Mouse (Mus musculus) stomach, postnatal 0 days (tissue): Measurements from ENCODE around the gene Tnc. TPM values are rescaled to one million over a fixed set of nuclear protein-coding genes. Genes with fewer than 3 reads are reported as not detected.

ENCODE experiments used
- ATAC-seq: fragments of 200-750 bp; cut with Nextera tagmentation; 2 replicates; pipeline ENCODE4 v1.8.0; 2017; ENCODE audit not compliant: low FRiP score, low TSS enrichment
- DNase-seq: peaks from one replicate; pipeline ENCODE4 v3.0.0-alpha.2; 2016; ENCODE audit warnings: low spot score
- H3K27ac ChIP-seq: fragments of 300-500 bp; sonication (generic); replicated peaks from 2 replicates; pipeline ENCODE4 v1.5.1; 2014; ENCODE audit warnings: mild to moderate bottlenecking, control low read depth
- H3K27me3 ChIP-seq: fragments of 300-500 bp; sonication (generic); 2 replicates; pipeline ENCODE4 v1.6.1; 2014; ENCODE audit warnings: low read length; ENCODE audit not compliant: control insufficient read depth, insufficient read depth
- H3K36me3 ChIP-seq: fragments of 300-500 bp; sonication (generic); 2 replicates; pipeline ENCODE4 v1.6.1; 2014; ENCODE audit warnings: low read length, mixed read lengths; ENCODE audit not compliant: control insufficient read depth, insufficient read depth
- H3K4me1 ChIP-seq: fragments of 300-500 bp; sonication (generic); replicated peaks from 2 replicates; pipeline ENCODE4 v1.6.1; 2014; ENCODE audit warnings: antibody characterized with exemption; ENCODE audit not compliant: control insufficient read depth, insufficient read depth
- H3K4me2 ChIP-seq: fragments of 300-500 bp; sonication (generic); replicated peaks from 2 replicates; pipeline ENCODE4 v1.6.1; 2014; ENCODE audit warnings: low read depth, mild to moderate bottlenecking, control low read depth, moderate library complexity
- H3K4me3 ChIP-seq: fragments of 300-500 bp; sonication (generic); 2 replicates; pipeline ENCODE4 v1.5.1; 2014; ENCODE audit warnings: low read depth, low read length, control low read depth
- H3K9ac ChIP-seq: fragments of 300-500 bp; sonication (generic); 2 replicates; pipeline ENCODE4 v1.6.1; 2014; ENCODE audit warnings: mild to moderate bottlenecking, low read length, control low read depth, mixed read lengths
- H3K9me3 ChIP-seq: fragments of 300-500 bp; sonication (generic); 2 replicates; pipeline ENCODE4 v1.6.1; 2016; ENCODE audit warnings: low read length; ENCODE audit not compliant: control insufficient read depth
- CTCF ChIP-seq: IDR thresholded peaks from 2 replicates; pipeline ENCODE4 v1.5.1; 2016; ENCODE audit warnings: antibody characterized with exemption, low read depth, mild to moderate bottlenecking, moderate library complexity
- EP300 ChIP-seq: optimal IDR thresholded peaks from 2 replicates; pipeline ENCODE3; 2016; ENCODE audit warnings: antibody characterized with exemption
- WGBS: fragments of 180-500 bp; shearing (Covaris S2); extraction: QIAGEN DNeasy Blood & Tissue Kit; methylation state at CpG from one replicate; pipeline ENCODE4 v1.1.7; 2014; 5-methylcytosine and 5-hydroxymethylcytosine counted together
- polyA plus RNA-seq: library from polyadenylated mRNA; unstranded; fragments of >200 nt; fragmentation: Nextera tagmentation; extraction: Ambion mirVana; gene quantifications from 2 replicates; pipeline ENCODE4 v1.2.1, GENCODE M21; 2015

The Tnc gene
- polyA plus RNA-seq, 1 experiment from 2014 or later = 24.1 TPM

DNA sequence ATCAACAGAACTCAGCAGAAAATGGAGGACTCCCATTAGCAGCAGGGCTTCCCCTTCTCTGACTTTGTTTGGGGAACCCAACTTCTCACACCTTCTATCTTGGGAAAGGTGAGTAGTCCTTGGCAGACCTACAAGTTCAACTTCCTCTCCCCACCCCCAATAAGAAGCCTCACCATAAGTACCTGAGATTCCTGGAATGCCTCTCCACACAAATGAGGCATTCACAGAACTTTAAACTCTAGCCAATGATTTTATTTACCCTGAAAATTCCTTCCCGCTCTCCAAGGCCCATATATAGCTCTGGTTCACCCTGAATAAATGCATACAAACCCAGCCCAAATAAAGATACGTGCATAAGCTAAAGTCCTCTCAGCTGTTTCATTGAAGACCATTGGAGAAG lies 9.3 kb downstream of the Tnc start:
- no peak overlapping the region for H3K9ac ChIP-seq
- no peak for DNase-seq
- no peak overlapping the region for H3K27ac ChIP-seq
- 53% methylated on average over 2 of the region's 2 CpGs for WGBS
- no peaks in the 10 kb centered on the region for H3K27me3 ChIP-seq
- H3K4me2 ChIP-seq = no peak overlapping the region
- no peaks in the 10 kb centered on the region for H3K4me1 ChIP-seq
- ATAC-seq = no peak
- no peaks in the 10 kb centered on the region for H3K36me3 ChIP-seq
- H3K9me3 ChIP-seq = no peaks in the 10 kb centered on the region
- H3K4me3 ChIP-seq = no peak overlapping the region
- TF ChIP-seq CTCF (no peak), EP300 (no peak)

DNA sequence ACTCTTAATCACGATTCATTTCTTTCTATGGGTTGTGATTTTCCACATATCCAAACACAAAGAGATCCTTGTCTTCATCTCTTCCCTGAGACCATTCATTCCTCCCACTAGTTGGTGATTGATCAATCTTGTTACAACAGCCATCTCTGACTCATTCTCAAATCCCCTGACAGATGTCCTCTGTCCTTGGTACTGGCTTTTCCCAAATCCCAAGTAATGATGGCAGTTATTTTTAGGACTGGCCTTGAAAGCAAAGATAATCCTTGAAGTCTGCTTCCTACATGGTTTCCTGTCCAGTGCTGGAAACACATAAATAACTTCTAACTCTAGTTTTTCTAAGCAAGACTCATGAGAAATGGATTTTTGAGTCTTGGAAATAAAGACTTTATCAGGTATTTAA lies 12.1 kb downstream of the Tnc start:
- no peaks in the 10 kb centered on the region for H3K36me3 ChIP-seq
- no peak overlapping the region for H3K4me3 ChIP-seq
- no peak overlapping the region for H3K4me2 ChIP-seq
- no peak overlapping the region for H3K27ac ChIP-seq
- no peaks in the 10 kb centered on the region for H3K9me3 ChIP-seq
- no peaks in the 10 kb centered on the region for H3K4me1 ChIP-seq
- H3K27me3 ChIP-seq = no peaks in the 10 kb centered on the region
- H3K9ac ChIP-seq = no peak overlapping the region
- WGBS = 66% methylated on average over 1 of the region's 1 CpGs
- no peak for DNase-seq
- TF ChIP-seq CTCF (no peak), EP300 (no peak)
- no peak for ATAC-seq

DNA sequence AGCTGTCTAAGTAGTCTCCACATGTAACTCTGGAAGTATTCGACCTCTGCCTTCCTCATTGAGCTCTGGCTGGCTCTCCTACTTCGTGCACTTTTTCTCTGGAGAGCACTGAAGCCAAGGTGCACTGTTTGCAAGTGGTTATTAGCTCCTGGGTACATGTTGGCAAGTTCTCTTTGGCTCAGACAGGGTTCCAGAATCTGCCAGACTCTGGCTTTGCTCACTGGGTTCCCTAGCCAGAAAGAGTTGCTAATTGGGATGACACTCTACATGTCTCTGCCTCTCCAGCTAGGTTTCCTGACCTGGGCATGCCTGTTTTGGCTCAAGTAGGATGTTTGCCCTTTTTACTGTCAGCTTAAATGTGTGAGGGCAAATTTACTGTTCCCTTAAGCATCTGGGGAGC lies 13.6 kb downstream of the Tnc start:
- Histone ChIP-seq H3K4me2 (no peak overlapping the region), H3K4me3 (no peak overlapping the region), H3K27me3 (no peaks in the 10 kb centered on the region), H3K27ac (no peak overlapping the region), H3K9ac (no peak overlapping the region), H3K9me3 (no peaks in the 10 kb centered on the region), H3K36me3 (no peaks in the 10 kb centered on the region), H3K4me1 (no peaks in the 10 kb centered on the region)
- no peak for TF ChIP-seq EP300
- TF ChIP-seq CTCF = no peak
- WGBS = 46% methylated on average over 2 of the region's 2 CpGs
- DNase-seq (no peak), ATAC-seq (no peak)

DNA sequence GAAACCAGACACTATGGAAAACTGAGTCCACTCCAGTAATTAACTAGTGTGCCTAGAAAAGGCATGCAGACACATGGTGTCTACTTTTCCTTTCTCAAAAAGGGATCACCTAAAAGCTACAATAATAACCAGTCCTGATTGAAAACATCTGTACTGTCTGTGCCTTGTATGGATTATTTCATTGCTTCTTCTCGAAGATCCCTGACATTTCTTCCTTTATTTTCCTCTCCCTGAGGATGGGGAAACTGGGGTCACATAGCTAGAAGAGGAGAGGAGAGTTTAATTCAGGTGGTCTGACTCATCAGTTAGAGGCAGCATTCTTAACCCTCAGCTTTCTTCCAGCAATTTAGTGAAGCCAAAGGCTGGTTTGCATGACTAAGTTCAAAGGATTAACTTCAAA lies 17.3 kb downstream of the Tnc start:
- Histone ChIP-seq H3K27ac (no peak overlapping the region), H3K4me3 (no peak overlapping the region), H3K4me2 (no peak overlapping the region), H3K4me1 (no peaks in the 10 kb centered on the region), H3K27me3 (no peaks in the 10 kb centered on the region), H3K9ac (no peak overlapping the region), H3K36me3 (no peaks in the 10 kb centered on the region), H3K9me3 (no peaks in the 10 kb centered on the region)
- TF ChIP-seq EP300 = no peak
- TF ChIP-seq CTCF = no peak
- no peak for DNase-seq
- no peak for ATAC-seq
- 30% methylated on average over 1 of the region's 1 CpGs for WGBS

DNA sequence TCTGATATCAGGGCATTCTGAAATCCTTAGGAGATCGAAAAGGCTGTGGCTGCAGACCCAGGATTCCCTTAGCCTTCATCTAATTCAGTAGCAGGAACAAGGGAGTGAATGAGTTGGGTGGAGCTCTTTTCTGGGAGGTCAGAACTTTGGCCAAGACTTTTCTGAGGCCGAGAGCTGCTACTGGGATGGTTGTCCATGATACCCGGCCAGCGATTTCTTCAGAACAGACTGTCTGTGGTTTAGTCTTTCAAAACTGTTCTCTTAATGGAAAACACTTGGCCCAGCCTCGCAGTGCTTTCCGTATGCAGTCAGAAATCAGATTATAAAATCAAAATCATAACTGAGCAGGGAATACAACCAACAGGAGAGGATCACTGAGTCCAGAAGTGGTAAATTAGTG lies 21.2 kb downstream of the Tnc start:
- DNase-seq (no peak), ATAC-seq (no peak)
- H3K36me3 ChIP-seq = no peaks in the 10 kb centered on the region
- H3K4me1 ChIP-seq = no peaks in the 10 kb centered on the region
- no peaks in the 10 kb centered on the region for H3K27me3 ChIP-seq
- no peak overlapping the region for H3K27ac ChIP-seq
- H3K9ac ChIP-seq = no peak overlapping the region
- no peaks in the 10 kb centered on the region for H3K9me3 ChIP-seq
- no peak for TF ChIP-seq CTCF
- TF ChIP-seq EP300 = no peak
- H3K4me3 ChIP-seq = no peak overlapping the region
- H3K4me2 ChIP-seq = no peak overlapping the region
- 63% methylated on average over 6 of the region's 6 CpGs for WGBS

DNA sequence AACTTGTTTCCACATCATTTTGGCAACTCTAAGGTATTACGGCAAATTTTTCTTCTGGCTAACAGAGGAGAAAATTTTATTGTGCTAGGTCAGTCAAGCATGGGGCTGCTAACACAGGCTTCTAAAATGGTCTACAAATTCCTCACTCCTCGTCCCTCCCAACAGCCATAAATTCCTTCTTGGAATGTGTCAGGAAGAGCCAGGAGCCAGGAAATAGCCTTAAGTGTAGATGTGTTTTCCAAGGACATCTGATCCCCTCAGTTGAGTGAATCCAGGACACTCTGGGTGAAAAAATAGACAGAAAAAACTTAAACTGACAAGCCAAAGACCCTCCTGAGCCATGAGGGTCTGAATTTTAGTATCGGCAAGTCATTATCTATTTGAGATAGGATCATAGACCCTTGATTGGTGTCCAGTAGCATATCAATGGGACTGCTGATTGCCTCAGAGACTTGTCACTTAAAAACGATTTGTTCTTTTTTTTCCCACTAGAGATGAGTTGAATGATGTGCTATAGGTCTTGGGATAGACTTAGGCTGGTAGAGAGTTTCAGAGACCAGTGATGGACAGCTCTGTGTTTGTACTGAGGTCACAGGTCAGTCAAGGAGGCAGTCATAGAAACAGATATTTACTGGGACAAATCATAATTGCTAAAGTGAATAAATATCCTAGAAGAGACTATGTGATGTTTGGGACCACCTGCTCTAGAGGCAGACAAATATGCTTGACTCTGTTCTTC lies 22.6 kb downstream of the Tnc start:
- Histone ChIP-seq H3K27me3 (no peaks in the 10 kb centered on the region), H3K4me3 (no peak overlapping the region), H3K4me1 (no peaks in the 10 kb centered on the region), H3K9me3 (no peaks in the 10 kb centered on the region), H3K4me2 (no peak overlapping the region), H3K36me3 (no peaks in the 10 kb centered on the region), H3K9ac (no peak overlapping the region), H3K27ac (no peak overlapping the region)
- DNase-seq (no peak), ATAC-seq (no peak)
- no peak for TF ChIP-seq CTCF
- TF ChIP-seq EP300 = no peak
- WGBS = 55% methylated on average over 4 of the region's 4 CpGs
